Mouse (Mus musculus): ENCODE results near the gene Olfr671. TPM values are rescaled to one million over a fixed set of nuclear protein-coding genes. Genes with fewer than 3 reads are reported as not detected.

Gene Olfr671
- polyA plus RNA-seq, 1 experiment: not detected

DNA sequence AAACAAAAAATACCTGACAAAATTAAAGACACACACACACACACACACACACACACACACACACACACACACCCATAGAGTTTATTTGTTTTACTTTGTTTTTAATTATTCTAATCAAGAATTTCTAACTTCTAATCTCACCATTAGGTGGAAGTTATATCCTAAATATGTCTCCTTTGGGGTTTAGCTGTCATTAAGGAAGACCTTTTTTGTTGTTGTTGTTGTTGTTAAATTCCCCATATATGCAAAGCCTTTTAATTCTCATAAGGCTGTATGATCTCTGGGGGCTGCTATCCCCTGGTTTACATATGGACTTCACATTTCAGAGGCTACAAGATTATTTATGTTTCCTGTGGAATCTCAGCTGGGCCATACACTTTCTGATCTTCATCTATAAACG, 45.0 kb downstream of the Olfr671 start, which contains the start of gene Olfr669:
Olfr669 (plus strand) TSS at position 301 of the 400 bp plus-strand sequence.
- no peaks in the 10 kb centered on the region for H3K79me2 ChIP-seq (ENCODE audit: control insufficient read depth, insufficient read depth)
- TF ChIP-seq MAX (IDR thresholded peaks at IDR 0.05) (no peak), FOSL1 (IDR thresholded peaks at IDR 0.05; ENCODE audit: insufficient read depth, low read length, poor library complexity, severe bottlenecking) (no peak), CTCF (IDR thresholded peaks at IDR 0.05; ENCODE audit: control insufficient read depth, insufficient read depth, insufficient read length) (no peak), CEBPB (IDR thresholded peaks at IDR 0.05; ENCODE audit: low read depth) (no peak), MYOD1 (IDR thresholded peaks at IDR 0.05; ENCODE audit: control insufficient read depth, insufficient read length, low read depth) (no peak), MYOG (IDR thresholded peaks at IDR 0.05; ENCODE audit: control insufficient read depth, extremely low read depth, insufficient read length) (no peak), USF1 (IDR thresholded peaks at IDR 0.05; ENCODE audit: low read depth) (no peak)
- H3K4me3 ChIP-seq (ENCODE audit: insufficient read depth, poor library complexity, severe bottlenecking): no peak within 1 kb of the TSS
- H3K36me3 ChIP-seq (ENCODE audit: control insufficient read depth, insufficient read depth): no peaks in the 10 kb centered on the region
- H3K79me3 ChIP-seq (ENCODE audit: low read depth): no peaks in the 10 kb centered on the region
- no peak within 1 kb of the TSS for H3ac ChIP-seq (ENCODE audit: control insufficient read depth, insufficient read length, low read depth)
- H3K27me3 ChIP-seq (ENCODE audit: control insufficient read depth, insufficient read depth, insufficient read length): no peaks in the 10 kb centered on the region

DNA sequence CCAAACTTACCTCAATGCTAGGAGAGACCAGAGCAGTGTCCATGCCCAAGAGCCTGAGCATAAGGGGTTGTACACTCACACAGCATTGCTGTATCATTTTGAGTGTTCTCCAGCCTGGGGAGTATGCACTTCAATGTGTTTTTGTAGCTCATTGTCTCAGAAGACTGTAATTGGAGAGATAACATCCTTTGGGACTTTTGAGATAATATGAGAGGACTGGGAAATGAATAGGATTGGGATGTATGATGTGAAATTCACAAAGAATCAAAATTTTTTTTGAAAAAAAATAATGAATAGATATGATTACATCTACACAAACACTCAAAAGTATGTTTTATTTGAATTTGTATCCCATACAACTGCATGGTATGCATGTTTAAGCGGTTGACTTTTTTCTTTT, 51.0 kb downstream of the Olfr671 start, which contains the start of gene Olfr668:
Olfr668 (minus strand) TSS at position 101 of the 400 bp plus-strand sequence.
- Histone ChIP-seq H3K27me3 (ENCODE audit: control insufficient read depth, insufficient read depth, insufficient read length) (no peaks in the 10 kb centered on the region), H3K4me3 (ENCODE audit: insufficient read depth, poor library complexity, severe bottlenecking) (no peak within 1 kb of the TSS), H3K79me2 (ENCODE audit: control insufficient read depth, insufficient read depth) (no peaks in the 10 kb centered on the region), H3K79me3 (ENCODE audit: low read depth) (no peaks in the 10 kb centered on the region), H3ac (ENCODE audit: control insufficient read depth, insufficient read length, low read depth) (no peak within 1 kb of the TSS), H3K36me3 (ENCODE audit: control insufficient read depth, insufficient read depth) (no peaks in the 10 kb centered on the region)
- TF ChIP-seq MYOD1 (IDR thresholded peaks at IDR 0.05; ENCODE audit: control insufficient read depth, insufficient read length, low read depth) (no peak), MAX (IDR thresholded peaks at IDR 0.05) (no peak), USF1 (IDR thresholded peaks at IDR 0.05; ENCODE audit: low read depth) (no peak), FOSL1 (IDR thresholded peaks at IDR 0.05; ENCODE audit: insufficient read depth, low read length, poor library complexity, severe bottlenecking) (no peak), CEBPB (IDR thresholded peaks at IDR 0.05; ENCODE audit: low read depth) (no peak), MYOG (IDR thresholded peaks at IDR 0.05; ENCODE audit: control insufficient read depth, extremely low read depth, insufficient read length) (no peak), CTCF (IDR thresholded peaks at IDR 0.05; ENCODE audit: control insufficient read depth, insufficient read depth, insufficient read length) (no peak)

Other genes starting within 250 kb of the Olfr671 start
- 0.19 TPM for gene Usp17le, start 201.7 kb downstream of the Olfr671 start, polyA plus RNA-seq (2012; fragmentation: generic; extraction: Trizol)
- gene Usp17lb, start 136.5 kb downstream of the Olfr671 start, polyA plus RNA-seq (2012; fragmentation: generic; extraction: Trizol): 0.25 TPM
- 0.77 TPM for gene Usp17la, start 122.1 kb downstream of the Olfr671 start, polyA plus RNA-seq (2012; fragmentation: generic; extraction: Trizol)
- gene Olfr665, start 101.1 kb downstream of the Olfr671 start, polyA plus RNA-seq (2012; fragmentation: generic; extraction: Trizol): not detected
- not detected for gene Olfr666, start 83.2 kb downstream of the Olfr671 start, polyA plus RNA-seq (2012; fragmentation: generic; extraction: Trizol)
- gene Olfr667, start 57.6 kb downstream of the Olfr671 start, polyA plus RNA-seq (2012; fragmentation: generic; extraction: Trizol): not detected
- gene Olfr668, start 51.1 kb downstream of the Olfr671 start, polyA plus RNA-seq (2012; fragmentation: generic; extraction: Trizol): not detected
- gene Olfr669, start 44.9 kb downstream of the Olfr671 start, polyA plus RNA-seq (2012; fragmentation: generic; extraction: Trizol): not detected
- not detected for gene Olfr670, start 16.5 kb downstream of the Olfr671 start, polyA plus RNA-seq (2012; fragmentation: generic; extraction: Trizol)
- not detected for gene Olfr672, start 22.9 kb upstream of the Olfr671 start, polyA plus RNA-seq (2012; fragmentation: generic; extraction: Trizol)
- gene Olfr675, start 49.3 kb upstream of the Olfr671 start, polyA plus RNA-seq (2012; fragmentation: generic; extraction: Trizol): not detected
- gene Olfr676, start 53.6 kb upstream of the Olfr671 start, polyA plus RNA-seq (2012; fragmentation: generic; extraction: Trizol): not detected
- not detected for gene Olfr677, start 72.2 kb upstream of the Olfr671 start, polyA plus RNA-seq (2012; fragmentation: generic; extraction: Trizol)
- gene Olfr678, start 85.3 kb upstream of the Olfr671 start, polyA plus RNA-seq (2012; fragmentation: generic; extraction: Trizol): not detected
- not detected for gene Olfr679, start 102.1 kb upstream of the Olfr671 start, polyA plus RNA-seq (2012; fragmentation: generic; extraction: Trizol)
- gene Olfr680-ps1, start 113.7 kb upstream of the Olfr671 start, polyA plus RNA-seq (2012; fragmentation: generic; extraction: Trizol): not detected
- gene Olfr681, start 137.7 kb upstream of the Olfr671 start, polyA plus RNA-seq (2012; fragmentation: generic; extraction: Trizol): not detected
- gene Olfr683, start 167.9 kb upstream of the Olfr671 start, polyA plus RNA-seq (2012; fragmentation: generic; extraction: Trizol): not detected
- gene Olfr684, start 184.5 kb upstream of the Olfr671 start, polyA plus RNA-seq (2012; fragmentation: generic; extraction: Trizol): not detected
- not detected for gene Olfr685, start 206.9 kb upstream of the Olfr671 start, polyA plus RNA-seq (2012; fragmentation: generic; extraction: Trizol)
- not detected for gene Olfr686, start 228.4 kb upstream of the Olfr671 start, polyA plus RNA-seq (2012; fragmentation: generic; extraction: Trizol)

Data from C2C12 (cell line).